Mouse (Mus musculus) thymus, postnatal 36 days (tissue): ENCODE measurements around the gene Rbm8a2.
A peak's percentile ranks its signal among the peaks of the same experiment; 100 is the strongest.
"Not testable (repeated sequence)": the region's sequence is repeated elsewhere in the genome, so short reads cannot be mapped to it uniquely, and the experiment has no call there.

Experiments
- DNase-seq, 2 experiments: peaks; one replicate each; pipeline ENCODE4 v3.0.0; 2022; ENCODE audit warnings: mixed read lengths in 2 of 2

Gene Rbm8a2

DNA sequence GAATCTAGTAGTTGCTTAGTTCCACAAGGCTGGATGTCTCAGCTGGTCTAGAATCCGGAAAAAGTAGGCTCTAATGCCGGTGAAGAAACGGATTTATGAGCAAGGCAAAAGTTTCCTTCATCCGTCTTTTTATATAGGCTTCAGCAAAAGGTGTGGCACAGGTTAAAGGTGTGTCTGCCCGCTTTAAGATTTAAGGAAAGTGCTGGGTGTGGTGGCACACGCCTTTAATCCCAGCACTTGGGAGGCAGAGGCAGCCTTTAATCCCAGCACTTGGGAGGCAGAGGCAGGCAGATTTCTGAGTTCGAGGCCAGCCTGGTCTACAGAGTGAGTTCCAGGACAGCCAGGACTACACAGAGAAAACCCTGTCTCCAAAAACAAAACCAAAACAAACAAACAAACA is at the start of gene Rbm8a2:
Rbm8a2 (minus strand) TSS at position 101 of the 400 bp plus-strand sequence.
- DNase-seq: not testable (repeated sequence)

DNA sequence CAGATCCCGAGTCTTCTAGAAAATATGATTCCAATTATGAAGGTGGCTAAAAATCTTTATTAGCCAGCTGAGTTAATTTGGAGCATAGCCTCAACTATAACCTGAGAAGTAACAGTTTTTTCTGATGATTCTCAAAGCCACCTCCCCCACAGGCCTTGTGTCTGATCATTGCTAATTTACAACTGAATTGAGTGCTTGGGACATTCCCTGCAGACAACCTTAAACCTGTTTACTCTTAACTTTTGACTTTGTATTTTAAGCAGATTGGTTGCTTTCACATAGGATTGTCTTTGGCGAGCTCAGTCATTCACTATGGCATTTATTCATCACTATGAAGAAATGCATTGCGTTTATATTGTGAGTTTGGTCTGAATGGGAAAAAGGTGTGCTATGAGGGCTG is 49.5 kb upstream of the Rbm8a2 start:
- no peak for DNase-seq

DNA sequence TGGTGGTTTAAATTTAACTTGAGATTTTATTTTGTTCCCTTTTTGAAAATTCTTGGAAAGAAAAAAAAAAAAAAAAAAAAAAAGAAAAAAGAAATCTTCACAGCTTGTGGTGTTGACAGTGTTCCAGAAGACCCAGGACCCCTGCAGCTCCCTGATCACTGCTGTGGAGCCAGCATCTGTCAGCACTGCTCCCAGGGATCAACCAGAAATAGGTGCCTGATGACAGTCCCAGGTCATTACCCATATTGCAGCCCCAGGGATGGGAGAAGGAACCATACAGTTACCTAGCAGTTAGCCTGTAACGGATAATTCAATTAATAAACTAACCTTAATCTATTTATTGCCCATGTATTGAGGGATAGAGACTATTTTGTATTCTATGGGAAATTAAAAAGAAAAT is 45.6 kb upstream of the Rbm8a2 start:
- DNase-seq: no peak

- no peak for DNase-seq
Observed at GRCm38 (mm10) chr1:176018523-176018922, 39.6 kb upstream of the Rbm8a2 start.

GRCm38 (mm10) chr1:176016076-176016475 is 37.2 kb upstream of the Rbm8a2 start:
- DNase-seq: no peak

GRCm38 (mm10) chr1:176013497-176014268 is 34.8 kb upstream of the Rbm8a2 start:
- DNase-seq: no peak

GRCm38 (mm10) chr1:176011535-176011934 is 32.6 kb upstream of the Rbm8a2 start:
- no peak for DNase-seq

- no peak for DNase-seq
Observed at GRCm38 (mm10) chr1:176011072-176011471, 32.2 kb upstream of the Rbm8a2 start.

DNA sequence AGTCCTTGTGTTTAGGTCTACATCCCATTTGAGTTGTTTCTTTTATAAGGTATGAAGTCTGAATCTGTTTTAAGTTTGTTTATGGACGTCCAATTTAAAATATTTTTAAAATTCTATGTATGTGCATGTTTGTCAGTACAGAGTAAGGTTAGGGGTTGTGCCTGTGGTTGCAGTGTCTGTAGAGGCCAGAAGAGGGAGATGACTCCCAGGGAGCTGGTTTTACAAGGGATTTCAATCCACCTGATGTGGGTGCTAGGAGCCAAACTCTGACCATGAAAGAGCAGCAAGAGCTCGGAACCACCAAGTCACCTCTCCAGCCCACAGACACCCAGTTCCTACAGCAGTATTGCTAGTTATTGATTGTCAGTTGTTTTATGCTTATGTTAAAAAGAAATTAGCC is 29.5 kb upstream of the Rbm8a2 start:
- DNase-seq: no peak

DNA sequence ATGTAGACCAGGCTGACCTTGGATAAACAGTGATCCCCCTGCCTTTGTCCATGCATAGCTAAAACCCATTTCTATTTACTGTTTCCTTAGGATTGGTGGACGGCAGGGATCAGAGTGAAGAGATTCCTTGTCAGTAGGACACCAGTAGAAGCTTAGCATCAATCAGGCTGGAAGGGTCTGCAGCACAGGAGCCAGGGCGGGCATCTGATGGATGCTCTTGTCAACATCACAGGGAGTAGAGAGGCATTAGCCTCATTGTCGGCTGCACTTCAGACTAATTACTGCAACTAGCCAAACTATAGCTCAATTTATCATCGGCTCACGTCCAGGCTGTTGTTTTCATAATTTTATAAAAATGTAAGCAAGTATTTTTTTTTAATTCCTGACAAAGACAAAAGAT is 21.7 kb upstream of the Rbm8a2 start:
- DNase-seq: no peak

- DNase-seq: no peak
Observed at GRCm38 (mm10) chr1:175997076-175997651, 18.2 kb upstream of the Rbm8a2 start.

GRCm38 (mm10) chr1:175988912-175989311 is 10.0 kb upstream of the Rbm8a2 start:
- DNase-seq: no peak

DNA sequence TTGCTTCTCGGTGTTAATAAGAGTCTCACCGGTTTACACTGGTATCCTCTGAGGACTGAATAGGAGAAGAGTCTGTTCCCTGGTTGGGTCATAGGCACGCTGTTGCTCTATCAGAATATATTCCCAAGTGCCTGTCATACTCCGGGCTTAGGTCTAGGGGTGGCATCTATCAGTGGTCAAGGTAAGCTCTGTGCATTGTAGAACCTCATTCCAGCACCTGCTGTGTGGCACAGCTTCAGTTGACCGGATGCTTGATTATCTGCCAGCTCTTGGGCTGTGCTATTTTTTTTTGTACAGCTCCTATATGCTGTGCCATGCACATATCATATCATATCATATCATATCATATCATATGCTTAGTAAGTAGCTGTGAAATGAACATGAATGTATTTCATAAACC is 9.5 kb upstream of the Rbm8a2 start:
- DNase-seq: no peak

DNA sequence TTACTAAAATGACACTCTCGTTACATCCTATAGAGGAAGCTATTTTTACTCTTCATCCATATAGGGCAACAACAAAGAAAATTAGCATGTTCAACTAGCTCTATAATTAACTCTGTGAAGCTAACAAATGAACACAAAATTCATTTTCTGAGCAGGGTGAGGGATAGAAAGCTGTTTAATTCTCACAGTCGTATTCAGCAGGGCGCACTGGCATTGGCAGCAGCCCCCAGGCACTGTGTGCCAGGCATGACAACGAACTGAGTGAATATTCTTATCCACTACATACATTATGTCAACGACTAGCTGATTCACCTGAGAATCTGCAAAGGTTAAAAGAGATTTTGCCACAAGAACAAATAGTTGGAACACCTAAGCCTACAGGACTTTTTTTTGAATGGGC is 8.2 kb downstream of the Rbm8a2 start:
- no peak for DNase-seq

GRCm38 (mm10) chr1:175967004-175967745 is 11.7 kb downstream of the Rbm8a2 start:
- DNase-seq: no peak

DNA sequence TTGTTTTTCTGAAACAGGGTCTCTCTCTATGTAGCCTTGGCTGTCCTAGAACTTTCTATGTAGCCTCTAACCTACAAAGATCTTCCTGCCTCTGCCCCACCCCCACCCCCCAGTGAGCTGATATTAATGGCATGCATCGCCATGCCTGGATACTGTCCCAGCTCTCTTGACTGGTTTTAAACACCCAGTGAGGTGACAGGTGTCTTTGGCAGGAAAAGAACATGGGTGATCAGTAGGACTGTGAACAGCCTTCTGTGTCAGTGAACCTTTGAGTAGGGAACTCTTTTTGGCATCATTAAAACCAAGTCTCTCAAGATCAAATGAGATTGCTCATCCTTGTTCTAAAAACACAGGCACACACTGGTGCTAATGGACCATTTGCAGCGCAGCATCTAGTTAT is 17.1 kb downstream of the Rbm8a2 start:
- no peak for DNase-seq

- DNase-seq: no peak
Observed at GRCm38 (mm10) chr1:175950851-175951250, 28.1 kb downstream of the Rbm8a2 start.

DNA sequence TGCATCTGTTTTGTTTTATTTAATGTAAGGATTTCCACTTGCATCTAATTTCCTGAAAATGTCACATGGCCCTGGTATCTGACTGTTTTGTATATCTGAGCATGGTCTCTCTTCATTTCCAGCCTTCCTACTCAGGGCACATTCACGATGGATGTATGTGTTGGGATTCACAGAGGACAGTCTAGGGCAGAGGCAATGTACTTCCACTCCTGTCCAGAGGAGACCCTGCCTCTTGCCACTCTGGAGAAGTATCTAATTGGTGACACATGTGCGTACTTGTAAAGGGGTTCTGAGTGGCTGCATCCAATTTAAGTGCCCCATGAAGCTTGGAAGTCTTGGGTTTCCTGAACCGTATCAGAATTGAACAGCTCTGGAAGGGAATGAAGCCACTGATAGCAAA is 28.5 kb downstream of the Rbm8a2 start:
- DNase-seq: no peak

DNA sequence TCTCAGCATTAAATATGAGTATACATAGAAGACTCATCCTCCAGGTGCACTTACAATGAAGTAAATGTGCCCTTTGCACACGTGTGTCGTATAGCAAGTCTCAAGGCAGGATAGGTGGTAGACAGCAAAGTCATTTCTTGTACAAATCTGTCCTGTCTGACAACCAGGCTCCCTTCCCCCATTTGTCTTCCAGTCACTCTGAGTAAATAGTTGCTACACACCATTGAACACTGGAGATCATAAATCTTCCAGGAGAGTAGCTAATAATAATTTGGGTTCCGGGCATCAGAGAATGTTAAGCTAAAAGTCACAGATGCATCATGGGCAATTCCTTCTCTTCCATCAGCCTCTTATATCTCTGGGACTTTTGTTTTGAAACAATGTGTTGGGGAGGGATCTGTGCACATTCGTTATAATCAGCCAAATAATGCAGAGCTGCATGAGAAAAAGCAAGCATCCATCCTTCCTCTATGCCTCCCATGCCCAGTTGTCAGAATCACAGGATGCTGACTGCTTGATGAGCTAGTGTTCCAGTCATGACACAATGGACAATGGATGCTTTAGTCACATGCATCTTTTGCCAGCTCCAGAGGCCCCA is 32.1 kb downstream of the Rbm8a2 start:
- no peak for DNase-seq

DNA sequence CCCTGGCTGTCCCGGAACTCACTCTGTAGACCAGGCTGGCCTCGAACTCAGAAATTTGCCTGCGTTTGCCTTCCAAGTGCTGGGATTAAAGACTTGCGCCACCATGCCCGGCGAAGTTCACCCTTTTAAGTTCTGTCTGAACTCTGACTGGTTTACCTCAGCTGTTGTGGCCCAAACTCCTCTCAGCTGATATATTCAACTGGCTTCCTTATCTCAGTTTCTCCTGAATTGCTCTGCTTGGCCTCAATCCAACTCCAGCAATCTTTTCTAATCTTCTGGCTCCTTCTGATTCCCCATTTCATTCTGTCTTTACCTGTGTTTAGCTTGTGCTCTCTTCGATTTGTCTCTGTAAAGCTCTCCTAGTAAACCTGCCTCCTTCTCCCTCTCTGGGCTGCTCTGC is 35.7 kb downstream of the Rbm8a2 start:
- DNase-seq: no peak

DNA sequence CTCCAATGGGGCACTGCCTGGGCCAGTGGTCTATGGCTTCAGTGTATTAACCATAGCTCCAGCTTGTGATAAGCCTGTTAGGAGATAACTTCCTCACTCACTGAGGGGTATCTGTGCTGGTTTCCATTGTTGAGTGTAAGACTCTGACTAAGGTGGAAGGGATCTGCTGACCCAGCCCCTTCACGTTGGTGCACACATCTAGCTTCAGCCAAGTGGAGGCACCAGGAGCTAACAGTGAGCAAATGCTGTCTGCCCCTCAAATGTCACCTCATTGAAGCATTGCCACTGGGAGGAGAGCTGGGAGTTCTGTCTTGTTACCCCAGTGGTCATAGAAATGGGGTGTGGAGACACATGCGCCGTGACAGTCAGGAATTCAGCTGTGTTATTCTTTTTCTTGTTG is 40.2 kb downstream of the Rbm8a2 start:
- no peak for DNase-seq

DNA sequence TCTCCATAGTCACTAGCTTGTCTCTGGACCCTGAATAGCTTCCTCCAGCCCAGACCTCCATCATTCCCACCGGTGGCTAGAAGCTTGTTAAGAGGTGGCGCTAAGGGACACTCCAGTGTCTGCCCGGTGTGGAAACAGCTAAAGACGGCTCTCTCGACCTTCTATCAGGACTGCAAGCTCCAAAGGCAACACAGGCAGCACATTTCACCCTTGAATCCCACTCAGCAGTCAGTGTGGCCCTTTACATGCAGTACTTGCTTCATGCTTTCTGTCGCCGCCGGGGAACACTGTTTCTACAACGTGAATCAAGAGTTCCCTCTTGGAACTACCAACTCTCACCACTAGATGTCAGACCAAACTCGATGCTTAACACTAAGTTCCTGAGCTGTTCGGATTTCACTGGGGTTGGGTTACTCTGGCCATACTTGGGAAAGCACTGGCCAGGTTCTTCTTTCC is 42.6 kb downstream of the Rbm8a2 start:
- DNase-seq: peak in 1 of 2 experiments; percentile 2

DNA sequence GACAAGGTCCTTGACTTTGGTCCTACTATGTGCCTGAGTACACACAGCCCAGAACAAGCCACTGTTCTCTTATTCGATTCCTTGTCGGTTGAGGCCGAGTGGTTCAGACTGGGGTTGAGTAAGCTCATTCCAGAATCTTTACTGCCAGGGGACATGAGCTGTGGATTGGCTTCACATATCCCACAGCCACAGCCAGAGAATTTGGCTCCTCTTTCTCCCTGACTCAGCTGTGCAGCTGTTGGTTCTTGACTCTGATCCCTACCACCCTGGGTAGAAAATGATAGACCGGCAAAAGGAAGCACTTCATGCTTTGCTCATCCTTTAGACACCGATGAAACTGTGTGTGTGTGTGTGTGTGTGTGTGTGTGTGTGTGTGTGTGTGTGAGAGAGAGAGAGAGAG is 47.5 kb downstream of the Rbm8a2 start:
- no peak for DNase-seq
